In genomic region chr7:101702706-101703105, GRCm38 (mm10) we compare ENCODE assay signal across 27 mouse cellular contexts. TPM values are rescaled to one million over a fixed set of nuclear protein-coding genes. Genes with fewer than 3 reads are reported as not detected.
DNase-seq lines count a peak whose midpoint lies in the region; ATAC-seq and TF ChIP-seq lines count a peak whose summit lies in the region.
"Had no signal": no experiment of that assay in that cellular context is flagged by ENCODE, and none has a peak within 500 bp of the region (broad histone marks: within the 10 kb centered on the region; RNA-seq: fewer than 3 reads in every experiment).

No protein-coding gene starts in this region.

- no peak for DNase-seq in layer of hippocampus, adult 2 months (ENCODE audit: low spot score in 2 of 2)
- no peak for DNase-seq in layer of hippocampus, adult 9-11 months
- no peak for DNase-seq in testis, postnatal 14 days (ENCODE audit: low spot score)
- no peak for DNase-seq in yolk sac, embryonic 10.5 days (ENCODE audit: low spot score)
- DNase-seq: adrenal gland, postnatal 10 days; adrenal gland, postnatal 36 days; cerebellum, adult 18-20 months; cerebellum, adult 9-10 months; cerebellum, postnatal 14 days; gastrocnemius, postnatal 10 days; gastrocnemius, postnatal 36 days; heart, adult 18-20 months had no signal

- TF ChIP-seq POLR2A in testis, adult 2 months (IDR thresholded peaks at IDR 0.05; ENCODE audit: control insufficient read depth, low read depth, low read length), result no peak
- TF ChIP-seq POLR2A in embryonic fibroblast, embryonic 13.5 days (IDR thresholded peaks at IDR 0.05; ENCODE audit: low read depth, low read length), result no peak

- H3K27ac ChIP-seq in layer of hippocampus, adult 2 months, result 0 out of 2 replicates have a peak overlapping the region, but pooled peaks have one; percentile 7
- H3K27ac ChIP-seq in testis, adult 2 months (ENCODE audit: control insufficient read depth, insufficient read depth, low read depth, low read length), result no peak overlapping the region
- 0 out of 2 replicates have a peak overlapping the region, but pooled peaks have one; percentile 9 for H3K27ac ChIP-seq in embryonic fibroblast, embryonic 13.5 days (ENCODE audit: insufficient read depth, low read length)
- no peak overlapping the region for H3K27ac ChIP-seq in heart, embryonic 12.5 days (ENCODE audit: poor library complexity, severe bottlenecking)
- H3K27ac ChIP-seq: embryonic facial prominence, embryonic 12.5 days; embryonic facial prominence, embryonic 15.5 days; forebrain, embryonic 10.5 days; forebrain, embryonic 13.5 days; heart, embryonic 13.5 days; hindbrain, embryonic 12.5 days; intestine, embryonic 15.5 days had no signal

- no peak overlapping the region for H3K4me3 ChIP-seq in layer of hippocampus, adult 2 months
- H3K4me3 ChIP-seq in testis, adult 2 months (ENCODE audit: control insufficient read depth, low read depth, low read length), result no peak overlapping the region
- H3K4me3 ChIP-seq in embryonic fibroblast, embryonic 13.5 days (ENCODE audit: insufficient read depth, low read length), result no peak overlapping the region
- no peak overlapping the region for H3K4me3 ChIP-seq in heart, embryonic 12.5 days
- H3K4me3 ChIP-seq: embryonic facial prominence, embryonic 12.5 days; embryonic facial prominence, embryonic 15.5 days; erythroblast, embryonic 14.5 days; forebrain, embryonic 10.5 days; forebrain, embryonic 13.5 days; heart, embryonic 13.5 days; hindbrain, embryonic 12.5 days; intestine, embryonic 15.5 days had no signal

- H3K4me2 ChIP-seq in heart, embryonic 12.5 days, result no peak overlapping the region
- H3K4me2 ChIP-seq: embryonic facial prominence, embryonic 12.5 days; embryonic facial prominence, embryonic 15.5 days; forebrain, embryonic 13.5 days; heart, embryonic 13.5 days; hindbrain, embryonic 12.5 days; intestine, embryonic 15.5 days had no signal

- no peaks in the 10 kb centered on the region for H3K36me3 ChIP-seq in testis, adult 2 months (ENCODE audit: control insufficient read depth, insufficient read depth, low read length)
- peaks cover 2% of the 10 kb centered on the region; the same call in 1 of the 2 replicates for H3K36me3 ChIP-seq in heart, embryonic 12.5 days
- H3K36me3 ChIP-seq: embryonic facial prominence, embryonic 12.5 days; intestine, embryonic 15.5 days had no signal

- no peaks in the 10 kb centered on the region for H3K4me1 ChIP-seq in testis, adult 2 months (ENCODE audit: control insufficient read depth, insufficient read depth, low read length)
- H3K4me1 ChIP-seq in embryonic fibroblast, embryonic 13.5 days (ENCODE audit: control insufficient read depth, insufficient read depth, low read length), result peaks cover 11% of the 10 kb centered on the region
- peaks cover 7% of the 10 kb centered on the region; the same call in 1 of the 2 replicates for H3K4me1 ChIP-seq in heart, embryonic 12.5 days (replicated peaks)
- H3K4me1 ChIP-seq: embryonic facial prominence, embryonic 12.5 days; embryonic facial prominence, embryonic 15.5 days; forebrain, embryonic 13.5 days; hindbrain, embryonic 12.5 days; intestine, embryonic 15.5 days had no signal

- WGBS in heart, embryonic 12.5 days, result 74% methylated on average over 5 of the region's 5 CpGs

- ATAC-seq in heart, embryonic 12.5 days (ENCODE audit: insufficient number of reproducible peaks, low FRiP score), result no peak
- ATAC-seq: CD4-positive, CD25-positive, alpha-beta regulatory T cell, adult 4 months; forebrain, embryonic 13.5 days; forebrain, embryonic 16.5 days; hindbrain, embryonic 16.5 days; intestine, embryonic 15.5 days; Patski had no signal

- TF ChIP-seq CTCF in layer of hippocampus, adult 2 months (conservative IDR thresholded peaks at IDR 0.05), result no peak
- peak; percentile 4; the same call in 1 of the 2 replicates for TF ChIP-seq CTCF in testis, adult 2 months (IDR thresholded peaks at IDR 0.05; ENCODE audit: control insufficient read depth, insufficient read depth, insufficient replicate concordance, low read depth, low read length)
- no peak for TF ChIP-seq CTCF in embryonic fibroblast, embryonic 13.5 days (IDR thresholded peaks at IDR 0.05; ENCODE audit: borderline replicate concordance, insufficient read depth, low read length)

- H3K9ac ChIP-seq in heart, embryonic 12.5 days, result no peak overlapping the region
- H3K9ac ChIP-seq: embryonic facial prominence, embryonic 12.5 days; embryonic facial prominence, embryonic 15.5 days; forebrain, embryonic 13.5 days; heart, embryonic 13.5 days; hindbrain, embryonic 12.5 days; intestine, embryonic 15.5 days had no signal

- H3K9me3 ChIP-seq in heart, embryonic 12.5 days (replicated peaks), result no peaks in the 10 kb centered on the region
- H3K9me3 ChIP-seq: embryonic facial prominence, embryonic 12.5 days; embryonic facial prominence, embryonic 15.5 days; forebrain, embryonic 10.5 days; forebrain, embryonic 13.5 days; heart, embryonic 13.5 days; hindbrain, embryonic 12.5 days; intestine, embryonic 15.5 days had no signal

- H3K27me3 ChIP-seq in testis, adult 2 months (ENCODE audit: control insufficient read depth, insufficient read depth, low read length), result no peaks in the 10 kb centered on the region
- H3K27me3 ChIP-seq in heart, embryonic 12.5 days (replicated peaks), result no peaks in the 10 kb centered on the region
- H3K27me3 ChIP-seq: embryonic facial prominence, embryonic 12.5 days; embryonic facial prominence, embryonic 15.5 days; forebrain, embryonic 13.5 days; heart, embryonic 13.5 days; hindbrain, embryonic 12.5 days; intestine, embryonic 15.5 days; Patski had no signal

RNA-seq across cellular contexts. Expression of gene Clpb, which starts 39.3 kb away (rescaled TPM):
- 10 to 100 TPM; 53.5 to 55.0 TPM for total RNA-seq in layer of hippocampus, adult 2 months (2021)
- 866 and 869 TPM in 2 replicates for polyA plus RNA-seq in testis, adult 2 months (2012; rRNA removed)
- polyA plus RNA-seq in embryonic fibroblast, embryonic 13.5 days (2011; ENCODE audit: insufficient read length, low read depth, missing spikeins), result 21.7 and 25.7 TPM in 2 replicates
- 44.8 and 47.8 TPM in 2 replicates for polyA plus RNA-seq in heart, embryonic 12.5 days (2016; fragmentation: Nextera tagmentation; extraction: Ambion mirVana)

Comparison
In these comparisons a context has a peak if more than half of its experiments do, and no peak if none do; other contexts are left out.
1. H3K27ac ChIP-seq: peak in layer of hippocampus, adult 2 months (single experiment) and embryonic fibroblast, embryonic 13.5 days (single experiment); none in testis, adult 2 months (single experiment) and heart, embryonic 12.5 days (single experiment).
2. RNA of gene Clpb, which starts 39.3 kb away (polyA plus RNA-seq): 866 to 869 TPM in testis, adult 2 months; 44.8 to 47.8 TPM in heart, embryonic 12.5 days and 21.7 to 25.7 TPM in embryonic fibroblast, embryonic 13.5 days; every median in the first group is over 10 times any median in the second.